Mouse (Mus musculus) adrenal gland, postnatal 36 days (tissue): ENCODE results near the gene Arhgap10. TPM values are rescaled to one million over a fixed set of nuclear protein-coding genes. Genes with fewer than 3 reads are reported as not detected.
A peak's percentile ranks its signal among the peaks of the same experiment; 100 is the strongest.

ENCODE experiments used
- DNase-seq, 2 experiments: peaks; one replicate each; pipeline ENCODE4 v3.0.0; 2021; ENCODE audit warnings: mixed read lengths in 1 of 2
- total RNA-seq, 2 experiments: library from RNA; stranded (reverse); gene quantifications; 2 replicates each; pipeline ENCODE4 v1.2.3; 2021

The Arhgap10 gene
- total RNA-seq, 2 experiments from 2014 or later = 18.5 to 28.0 TPM

- no peak for DNase-seq
These were observed 235.0 kb downstream of the Arhgap10 start for GRCm38 (mm10) chr8:77282605-77283236.

GRCm38 (mm10) chr8:77279977-77280376 is 237.8 kb downstream of the Arhgap10 start:
- no peak for DNase-seq

DNA sequence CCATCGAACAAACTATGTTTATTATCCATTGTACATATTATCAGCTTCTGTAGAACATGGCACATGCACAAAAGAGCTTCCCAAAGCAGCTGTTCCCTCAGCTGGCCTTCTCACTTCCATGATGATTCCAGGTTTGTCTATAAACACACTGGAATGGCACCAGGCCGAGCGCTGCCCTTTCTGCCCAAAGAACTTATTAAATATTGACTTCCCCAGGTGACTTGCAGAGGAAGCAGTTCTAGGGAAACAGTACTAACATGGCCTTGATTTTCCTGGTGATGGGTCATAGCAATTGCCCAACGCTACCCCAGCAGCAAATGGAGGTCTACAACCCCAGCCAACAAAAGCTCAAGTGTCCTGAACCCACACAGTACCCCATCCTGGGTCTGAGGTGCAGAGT is 239.5 kb downstream of the Arhgap10 start:
- DNase-seq = no peak

GRCm38 (mm10) chr8:77276827-77277226 is 240.9 kb downstream of the Arhgap10 start:
- DNase-seq = peak; percentile 25 to 55

GRCm38 (mm10) chr8:77275571-77275970 is 242.2 kb downstream of the Arhgap10 start:
- peak; percentile 54 to 60 for DNase-seq

GRCm38 (mm10) chr8:77272136-77272535 is 245.6 kb downstream of the Arhgap10 start:
- no peak for DNase-seq

GRCm38 (mm10) chr8:77267941-77268405 is 249.8 kb downstream of the Arhgap10 start:
- DNase-seq = no peak

DNA sequence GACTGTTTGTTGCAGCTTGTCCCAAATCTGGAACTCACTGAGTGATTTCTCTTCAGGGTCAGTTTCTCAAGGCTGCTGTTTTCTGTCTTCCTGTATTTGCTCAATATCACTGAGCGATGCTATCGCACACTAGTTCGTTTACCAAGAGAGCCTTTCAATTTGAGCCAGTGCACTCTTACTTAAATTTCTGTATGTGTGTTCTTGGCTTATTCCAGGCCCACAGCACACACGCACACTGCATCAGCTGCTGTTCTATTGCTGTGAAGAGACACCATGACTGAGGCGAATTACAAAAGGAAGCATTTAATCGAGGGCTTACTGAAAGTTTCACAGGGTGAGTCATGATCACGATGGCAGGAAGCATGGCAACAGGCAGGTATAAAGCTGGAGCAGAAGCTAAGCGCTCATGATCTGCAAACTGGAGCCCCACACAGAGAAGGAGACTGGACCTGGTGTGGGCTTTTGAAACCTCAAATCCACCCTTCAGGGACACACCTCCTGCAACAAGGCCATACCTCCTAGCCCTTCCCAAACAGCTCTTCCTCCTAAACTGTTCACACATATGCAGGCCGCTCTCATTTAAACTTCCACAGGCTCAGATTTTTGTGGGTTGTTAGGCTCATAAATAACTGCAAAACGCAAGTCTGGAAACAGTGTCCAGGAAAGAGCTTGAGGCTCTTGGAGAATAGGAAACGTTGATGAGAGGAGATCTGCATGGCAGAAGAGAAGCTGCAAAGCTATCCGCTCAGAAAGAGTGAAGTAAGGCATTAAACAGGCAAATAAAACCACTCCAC is 255.3 kb downstream of the Arhgap10 start:
- peak; percentile 17 to 20 for DNase-seq

DNA sequence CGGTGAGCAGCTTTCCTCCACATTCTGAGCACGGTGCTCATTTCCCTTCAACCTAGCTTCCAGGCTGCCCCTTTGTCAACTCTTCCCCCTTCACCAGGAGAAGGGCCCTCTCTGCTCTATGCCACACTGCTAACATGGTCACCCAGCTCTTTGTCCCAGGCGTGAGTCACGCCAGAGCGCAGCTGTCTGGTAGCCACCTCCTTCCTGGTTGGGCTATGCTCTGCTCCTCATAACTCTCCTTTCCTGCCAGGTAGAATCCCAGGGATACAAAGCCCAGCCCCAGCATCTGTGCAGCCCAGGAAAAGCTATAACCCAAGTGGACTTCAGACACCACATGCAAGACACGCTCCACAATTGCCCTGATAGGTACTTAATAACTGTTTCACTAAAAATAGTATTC is 256.5 kb downstream of the Arhgap10 start:
- no peak for DNase-seq

GRCm38 (mm10) chr8:77257085-77257451 is 260.7 kb downstream of the Arhgap10 start:
- DNase-seq = no peak

GRCm38 (mm10) chr8:77256450-77257084 is 261.2 kb downstream of the Arhgap10 start:
- DNase-seq = no peak

GRCm38 (mm10) chr8:77254466-77254865 is 263.3 kb downstream of the Arhgap10 start:
- no peak for DNase-seq

- no peak for DNase-seq
These were observed 266.6 kb downstream of the Arhgap10 start for GRCm38 (mm10) chr8:77251134-77251533.

- DNase-seq = no peak
These were observed 267.7 kb downstream of the Arhgap10 start for GRCm38 (mm10) chr8:77250094-77250493.

GRCm38 (mm10) chr8:77241381-77241780 is 276.4 kb downstream of the Arhgap10 start:
- no peak for DNase-seq

DNA sequence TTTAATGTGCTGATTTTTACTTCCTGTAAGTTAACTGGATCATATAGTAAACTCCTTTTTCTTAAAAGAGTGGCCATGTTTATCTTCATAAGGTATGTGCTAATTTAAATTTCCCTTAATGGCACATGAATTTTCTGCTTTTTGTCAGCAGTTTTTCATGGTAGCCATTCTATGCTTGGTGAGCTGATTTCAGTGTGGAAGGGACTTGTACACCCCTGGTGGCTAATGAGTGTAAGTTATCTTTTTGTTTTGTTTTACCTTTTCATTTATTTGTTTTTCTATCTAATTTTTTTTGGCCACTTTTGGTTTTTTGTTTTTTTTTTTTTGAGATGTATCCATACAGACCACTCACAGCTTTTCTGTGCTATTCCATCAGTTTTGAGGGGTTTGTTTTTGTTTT is 278.3 kb downstream of the Arhgap10 start:
- DNase-seq = no peak

DNA sequence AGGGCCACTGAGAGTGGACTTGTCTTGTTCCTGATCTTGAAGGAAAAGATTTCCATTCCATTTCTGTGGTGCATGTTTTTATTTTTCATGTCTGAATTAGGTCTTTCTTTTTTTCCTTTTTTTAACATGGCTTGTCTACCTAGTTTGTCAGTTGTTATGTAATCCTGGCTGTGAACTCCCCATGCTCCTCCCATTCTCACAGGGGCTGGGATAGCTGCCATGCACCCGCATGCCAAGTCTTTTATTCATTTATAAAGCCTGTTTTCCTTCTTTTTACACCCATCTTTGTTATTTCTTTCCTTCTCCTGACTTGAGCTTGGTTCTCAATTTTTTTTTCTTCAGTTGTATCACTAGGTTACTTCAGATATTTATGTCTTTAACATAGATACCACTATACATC is 281.1 kb downstream of the Arhgap10 start:
- peak; percentile 5 to 41 for DNase-seq

DNA sequence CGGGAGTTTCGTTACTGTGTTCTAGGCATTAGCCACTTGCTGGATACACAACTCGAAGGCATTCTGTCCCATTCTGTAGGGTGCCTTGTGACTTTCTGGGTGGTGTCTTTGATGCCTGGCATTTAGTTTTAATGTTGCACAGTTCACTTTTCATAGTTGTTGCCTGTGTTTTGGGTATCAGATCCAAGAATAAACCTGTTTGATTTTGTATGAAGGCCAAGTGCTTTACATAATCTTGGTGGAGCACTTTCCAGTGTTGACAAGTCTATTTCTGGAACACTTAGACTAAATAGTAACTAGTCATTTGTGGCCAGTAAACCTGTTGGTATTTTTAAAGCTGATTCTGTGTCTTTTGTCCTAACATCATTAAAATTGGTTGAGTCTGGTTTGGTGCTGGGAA is 285.3 kb downstream of the Arhgap10 start:
- DNase-seq = no peak

- DNase-seq = no peak
These were observed 285.9 kb downstream of the Arhgap10 start for GRCm38 (mm10) chr8:77231834-77232233.

GRCm38 (mm10) chr8:77231211-77231610 is 286.5 kb downstream of the Arhgap10 start:
- no peak for DNase-seq

DNA sequence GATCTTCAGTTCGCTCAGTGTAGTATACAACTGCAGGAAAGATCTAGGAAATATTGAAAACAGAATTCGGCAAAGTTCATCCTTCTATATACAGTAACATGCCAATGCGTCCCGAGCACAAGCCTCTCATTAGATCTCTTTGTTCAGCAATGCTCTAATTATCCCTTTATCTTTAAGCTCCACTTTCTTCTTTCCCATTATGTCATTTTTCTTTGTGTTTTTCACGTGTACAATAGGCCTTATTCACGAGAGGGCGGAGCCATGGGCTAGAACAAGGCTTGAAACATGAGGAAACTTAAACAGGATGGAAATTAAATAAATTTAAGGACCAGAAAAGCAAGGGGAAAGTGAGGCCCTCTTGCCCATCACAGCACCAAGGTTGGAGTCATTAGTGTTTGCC is 289.1 kb downstream of the Arhgap10 start:
- DNase-seq = no peak

GRCm38 (mm10) chr8:77227742-77228141 is 290.0 kb downstream of the Arhgap10 start:
- no peak for DNase-seq

DNA sequence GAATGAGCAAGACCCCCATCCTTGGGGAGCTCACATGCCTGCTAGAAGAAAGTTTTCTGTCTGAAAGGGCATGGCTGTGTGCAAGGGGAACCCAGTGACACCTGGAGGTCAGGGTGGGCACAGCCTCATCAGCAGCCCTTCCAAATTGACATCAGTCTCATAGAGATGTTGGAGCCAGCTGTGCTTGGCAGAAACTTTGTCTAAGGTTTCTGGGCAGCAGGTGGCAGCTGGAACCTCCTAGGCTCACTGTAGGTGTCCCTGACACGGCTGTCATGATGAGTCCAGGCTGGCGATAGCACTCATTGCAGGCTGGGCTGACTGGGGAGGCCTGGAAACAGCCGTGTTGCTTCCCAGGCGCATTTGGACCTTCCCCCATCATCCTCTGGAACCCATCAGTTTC is 294.6 kb downstream of the Arhgap10 start:
- DNase-seq = no peak
